Mouse (Mus musculus): ENCODE data around the gene Aaas. TPM values are rescaled to one million over a fixed set of nuclear protein-coding genes. Genes with fewer than 3 reads are reported as not detected.

Gene Aaas
- polyA plus RNA-seq, 1 experiment from 2014 or later = 37.1 TPM

DNA sequence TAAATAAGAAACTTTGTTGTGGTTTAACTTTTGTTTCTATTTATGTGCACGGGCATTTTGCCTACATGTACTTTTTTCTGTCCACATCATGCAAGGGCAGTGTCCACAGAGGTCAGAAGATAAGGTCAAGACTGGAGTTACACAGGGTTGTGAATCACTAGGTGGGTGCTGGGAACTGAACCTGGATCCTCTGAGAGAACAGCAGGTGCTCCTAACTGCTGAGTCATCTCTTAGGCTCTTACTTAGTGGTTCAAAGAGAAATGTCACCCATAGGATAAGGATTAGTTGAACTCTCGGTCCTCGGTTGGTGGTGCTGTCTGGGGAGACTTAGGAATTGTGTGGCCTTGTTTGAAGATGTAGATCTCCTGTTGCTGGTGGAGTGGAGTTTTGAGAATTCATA is 38.4 kb upstream of the Aaas start:
- 87% methylated on average over 3 of the region's 3 CpGs for WGBS
- Histone ChIP-seq H3K27me3 (ENCODE audit: insufficient read depth, low read length) (no peaks in the 10 kb centered on the region), H3K4me3 (replicated peaks; ENCODE audit: low read depth, low read length) (no peak overlapping the region), H3K4me1 (replicated peaks; ENCODE audit: insufficient read depth, low read length) (0 out of 2 replicates have a peak, but pooled peaks cover 6% of the 10 kb centered on the region), H3K36me3 (ENCODE audit: insufficient read depth, low read length) (no peaks in the 10 kb centered on the region), H3K9me3 (replicated peaks; ENCODE audit: low read length) (no peaks in the 10 kb centered on the region), H3K27ac (no peak overlapping the region), H3K9ac (ENCODE audit: low read depth, low read length) (no peak overlapping the region), H3K4me2 (ENCODE audit: low read length) (no peak overlapping the region)
- ATAC-seq (replicated peaks; ENCODE audit: low FRiP score, low read depth) (no peak), DNase-seq (ENCODE audit: low spot score) (no peak)
- TF ChIP-seq CTCF (IDR thresholded peaks at IDR 0.05; ENCODE audit: low read depth) = no peak

DNA sequence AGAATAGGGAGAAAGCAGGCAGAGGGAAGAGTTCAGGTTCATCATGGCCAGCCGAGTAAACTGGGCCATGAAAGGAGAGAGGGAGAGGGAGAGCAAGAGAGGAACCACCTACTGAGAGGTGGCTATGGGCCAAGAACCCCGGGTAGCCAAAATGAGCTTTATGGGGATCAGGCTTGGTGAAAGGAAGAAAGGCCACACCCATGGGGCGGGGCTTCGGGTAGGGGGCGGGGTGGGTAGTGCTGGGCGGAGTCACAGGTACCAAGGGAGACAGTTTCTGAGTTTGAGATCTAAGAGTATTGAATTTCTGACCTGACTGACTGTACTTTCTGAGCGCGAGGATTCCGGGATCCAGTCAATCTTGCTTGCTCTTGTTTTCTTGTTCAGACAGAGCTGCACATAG is 36.1 kb upstream of the Aaas start:
- Histone ChIP-seq H3K9me3 (replicated peaks; ENCODE audit: low read length) (no peaks in the 10 kb centered on the region), H3K4me1 (replicated peaks; ENCODE audit: insufficient read depth, low read length) (no peaks in the 10 kb centered on the region), H3K27me3 (ENCODE audit: insufficient read depth, low read length) (no peaks in the 10 kb centered on the region), H3K4me2 (ENCODE audit: low read length) (no peak overlapping the region), H3K36me3 (ENCODE audit: insufficient read depth, low read length) (no peaks in the 10 kb centered on the region), H3K27ac (no peak overlapping the region), H3K9ac (ENCODE audit: low read depth, low read length) (no peak overlapping the region), H3K4me3 (replicated peaks; ENCODE audit: low read depth, low read length) (no peak overlapping the region)
- WGBS = 49% methylated on average over 9 of the region's 9 CpGs
- ATAC-seq (replicated peaks; ENCODE audit: low FRiP score, low read depth) = no peak
- no peak for DNase-seq (ENCODE audit: low spot score)
- no peak for TF ChIP-seq CTCF (IDR thresholded peaks at IDR 0.05; ENCODE audit: low read depth)

DNA sequence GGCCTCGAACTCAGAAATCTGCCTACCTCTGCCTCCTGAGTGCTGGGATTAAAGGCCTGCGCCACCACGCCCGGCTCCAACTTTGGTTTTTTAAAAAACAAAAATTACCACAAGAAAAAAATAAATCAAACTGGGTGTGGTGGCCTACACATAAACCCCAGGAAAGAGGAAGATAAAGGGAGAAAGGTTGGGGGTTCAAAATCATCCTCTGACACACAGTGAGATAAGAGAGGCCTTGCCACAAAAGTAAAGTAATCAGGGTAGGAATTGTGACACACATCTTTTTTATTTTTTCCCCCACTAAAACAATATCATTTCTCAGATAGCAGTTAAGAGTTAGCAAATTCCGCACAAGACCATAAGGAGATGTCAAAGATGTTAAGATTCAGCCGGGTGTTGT is 33.1 kb upstream of the Aaas start:
- H3K4me2 ChIP-seq (ENCODE audit: low read length) = no peak overlapping the region
- ATAC-seq (replicated peaks; ENCODE audit: low FRiP score, low read depth) (no peak), DNase-seq (ENCODE audit: low spot score) (no peak)
- no peak for TF ChIP-seq CTCF (IDR thresholded peaks at IDR 0.05; ENCODE audit: low read depth)
- no peaks in the 10 kb centered on the region for H3K36me3 ChIP-seq (ENCODE audit: insufficient read depth, low read length)
- no peaks in the 10 kb centered on the region for H3K9me3 ChIP-seq (replicated peaks; ENCODE audit: low read length)
- no peaks in the 10 kb centered on the region for H3K4me1 ChIP-seq (replicated peaks; ENCODE audit: insufficient read depth, low read length)
- H3K27ac ChIP-seq = no peak overlapping the region
- no peak overlapping the region for H3K4me3 ChIP-seq (replicated peaks; ENCODE audit: low read depth, low read length)
- no peaks in the 10 kb centered on the region for H3K27me3 ChIP-seq (ENCODE audit: insufficient read depth, low read length)
- no peak overlapping the region for H3K9ac ChIP-seq (ENCODE audit: low read depth, low read length)
- 63% methylated on average over 6 of the region's 6 CpGs for WGBS

DNA sequence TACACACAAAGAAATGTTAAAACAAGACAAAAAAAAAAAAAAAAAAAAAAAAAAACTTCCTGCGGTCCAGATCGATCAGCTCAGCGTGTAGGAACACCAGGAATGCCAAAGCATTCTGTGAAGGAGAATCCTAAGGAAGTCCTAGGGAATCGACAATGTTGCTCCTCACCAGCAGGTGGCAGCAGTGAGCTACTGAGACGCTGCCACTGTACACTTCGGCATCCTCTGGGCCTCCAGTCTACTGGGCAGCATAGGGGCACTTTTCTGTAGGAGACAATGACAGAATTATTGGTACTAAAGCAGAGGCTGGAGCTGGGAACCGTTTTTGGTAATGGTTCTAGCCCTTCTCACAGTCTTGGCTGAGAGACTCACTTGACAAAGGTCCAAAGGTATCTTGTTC is 31.0 kb upstream of the Aaas start:
- ATAC-seq (replicated peaks; ENCODE audit: low FRiP score, low read depth) (peak; percentile 64; the same call in 1 of the 2 replicates), DNase-seq (ENCODE audit: low spot score) (peak; percentile 96)
- 3% methylated on average over 7 of the region's 7 CpGs for WGBS
- H3K9ac ChIP-seq (ENCODE audit: low read depth, low read length) = no peak overlapping the region
- H3K4me2 ChIP-seq (ENCODE audit: low read length) = no peak overlapping the region
- H3K27me3 ChIP-seq (ENCODE audit: insufficient read depth, low read length) = no peaks in the 10 kb centered on the region
- TF ChIP-seq CTCF (IDR thresholded peaks at IDR 0.05; ENCODE audit: low read depth) = peak; percentile 96
- H3K27ac ChIP-seq = no peak overlapping the region
- no peaks in the 10 kb centered on the region for H3K9me3 ChIP-seq (replicated peaks; ENCODE audit: low read length)
- no peaks in the 10 kb centered on the region for H3K36me3 ChIP-seq (ENCODE audit: insufficient read depth, low read length)
- 0 out of 2 replicates have a peak, but pooled peaks cover under 1% of the 10 kb centered on the region for H3K4me1 ChIP-seq (replicated peaks; ENCODE audit: insufficient read depth, low read length)
- H3K4me3 ChIP-seq (replicated peaks; ENCODE audit: low read depth, low read length) = no peak overlapping the region

DNA sequence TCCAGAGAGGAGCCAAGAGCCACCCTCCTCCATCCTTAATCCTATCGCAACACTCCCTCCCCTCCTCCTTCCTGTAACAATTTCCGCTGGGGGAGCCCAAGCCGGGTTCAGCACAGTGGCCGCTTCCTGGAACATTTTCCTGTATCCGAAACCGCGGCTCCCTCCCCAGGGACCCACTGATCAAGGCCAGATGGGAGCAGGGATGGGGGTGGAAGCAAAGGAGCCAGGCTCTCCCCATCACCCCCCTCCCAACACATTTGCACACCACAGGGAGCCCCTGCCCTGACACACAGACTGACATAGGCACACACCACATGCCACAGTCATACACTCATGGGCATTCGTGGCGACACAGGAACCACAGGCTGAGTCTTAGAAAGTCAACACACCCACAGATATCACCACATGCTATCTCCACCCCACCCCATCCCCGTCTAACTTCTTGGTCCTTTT is 27.3 kb upstream of the Aaas start:
- no peak overlapping the region for H3K9ac ChIP-seq (ENCODE audit: low read depth, low read length)
- no peaks in the 10 kb centered on the region for H3K36me3 ChIP-seq (ENCODE audit: insufficient read depth, low read length)
- peak overlapping the region; percentile 73 for H3K27ac ChIP-seq
- H3K9me3 ChIP-seq (replicated peaks; ENCODE audit: low read length) = no peaks in the 10 kb centered on the region
- TF ChIP-seq CTCF (IDR thresholded peaks at IDR 0.05; ENCODE audit: low read depth) = no peak
- no peaks in the 10 kb centered on the region for H3K27me3 ChIP-seq (ENCODE audit: insufficient read depth, low read length)
- H3K4me1 ChIP-seq (replicated peaks; ENCODE audit: insufficient read depth, low read length) = 0 out of 2 replicates have a peak, but pooled peaks cover 4% of the 10 kb centered on the region
- DNase-seq (ENCODE audit: low spot score) = peak; percentile 93
- H3K4me2 ChIP-seq (ENCODE audit: low read length) = peak overlapping the region; percentile 95
- ATAC-seq (replicated peaks; ENCODE audit: low FRiP score, low read depth) = peak; percentile 40
- 7% methylated on average over 10 of the region's 10 CpGs for WGBS
- H3K4me3 ChIP-seq (replicated peaks; ENCODE audit: low read depth, low read length) = no peak overlapping the region

DNA sequence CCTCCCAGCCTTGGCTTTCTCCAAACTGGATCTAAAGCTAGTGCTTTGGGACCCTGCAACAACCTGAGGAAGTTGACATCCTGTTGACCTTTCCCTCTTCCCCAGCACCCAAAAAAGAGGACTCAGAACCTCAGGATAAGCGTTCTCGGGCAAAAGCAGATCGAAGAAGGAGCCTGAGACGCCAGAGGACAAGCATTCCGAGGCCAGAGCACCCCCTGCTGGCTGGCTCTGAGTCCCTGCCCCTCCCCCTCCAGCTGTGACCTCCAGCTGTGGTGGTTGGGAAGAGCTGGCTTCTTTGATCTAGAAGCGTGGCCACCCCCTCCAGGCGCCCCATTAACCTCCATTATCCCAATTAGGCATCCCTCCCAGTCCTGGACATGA is 26.6 kb upstream of the Aaas start:
- 2% methylated on average over 7 of the region's 7 CpGs for WGBS
- Histone ChIP-seq H3K4me2 (ENCODE audit: low read length) (peak overlapping the region; percentile 95), H3K9me3 (replicated peaks; ENCODE audit: low read length) (no peaks in the 10 kb centered on the region), H3K27me3 (ENCODE audit: insufficient read depth, low read length) (no peaks in the 10 kb centered on the region), H3K4me1 (replicated peaks; ENCODE audit: insufficient read depth, low read length) (0 out of 2 replicates have a peak, but pooled peaks cover 4% of the 10 kb centered on the region), H3K27ac (peak overlapping the region; percentile 73), H3K36me3 (ENCODE audit: insufficient read depth, low read length) (no peaks in the 10 kb centered on the region), H3K9ac (ENCODE audit: low read depth, low read length) (peak overlapping the region; percentile 73), H3K4me3 (replicated peaks; ENCODE audit: low read depth, low read length) (peak overlapping the region; percentile 61)
- TF ChIP-seq CTCF (IDR thresholded peaks at IDR 0.05; ENCODE audit: low read depth) = peak; percentile 92
- DNase-seq (ENCODE audit: low spot score) (peak; percentile 97), ATAC-seq (replicated peaks; ENCODE audit: low FRiP score, low read depth) (peak; percentile 79)
